Mouse (Mus musculus) heart, postnatal 14 days (tissue): ENCODE results near the gene Irf5. TPM values are rescaled to one million over a fixed set of nuclear protein-coding genes. Genes with fewer than 3 reads are reported as not detected.
"Not testable (repeated sequence)": the region's sequence is repeated elsewhere in the genome, so short reads cannot be mapped to it uniquely, and the experiment has no call there.

ENCODE experiments used
- DNase-seq, 2 experiments: peaks; one replicate each; pipeline ENCODE4 v3.0.0; 2021 to 2022
- intact Hi-C: fragments of 180-260 bp; cut with DNase I; formaldehyde crosslinking; loops from one replicate; pipeline ENCODE4 v1.15.1; 2025
- total RNA-seq, 2 experiments: library from RNA; stranded (reverse); gene quantifications; 2 replicates each; pipeline ENCODE4 v1.2.3; 2021

Irf5 gene
- total RNA-seq, 2 experiments from 2014 or later = 3.0 to 3.2 TPM

- DNase-seq = peak; percentile 51 to 69
- intact Hi-C loops = no loop called here
Measured at GRCm38 (mm10) chr6:29524034-29524489, 2.4 kb upstream of the Irf5 start.

GRCm38 (mm10) chr6:29525256-29525655 is 1.2 kb upstream of the Irf5 start:
- peak in 1 of 2 experiments; percentile 38 for DNase-seq
- intact Hi-C loops = no loop called here

- DNase-seq = no peak
- intact Hi-C loops = no loop called here
Measured at GRCm38 (mm10) chr6:29527361-29528164, 1.1 kb downstream of the Irf5 start.

- intact Hi-C loops = no loop called here
- no peak for DNase-seq
Measured at GRCm38 (mm10) chr6:29528165-29528505, 1.7 kb downstream of the Irf5 start.

GRCm38 (mm10) chr6:29528561-29529443 is 2.4 kb downstream of the Irf5 start:
- intact Hi-C loops = no loop called here
- no peak for DNase-seq

- DNase-seq = no peak
- intact Hi-C loops = no loop called here
Measured at GRCm38 (mm10) chr6:29529444-29529820, 3.0 kb downstream of the Irf5 start.

- DNase-seq = no peak
- intact Hi-C loops = no loop called here
Measured at GRCm38 (mm10) chr6:29530050-29530449, 3.6 kb downstream of the Irf5 start.

GRCm38 (mm10) chr6:29535316-29535715 is 8.9 kb downstream of the Irf5 start:
- intact Hi-C loops = no loop called here
- peak in 1 of 2 experiments; percentile 29 for DNase-seq

- DNase-seq = no peak
- intact Hi-C loops = no loop called here
Measured at GRCm38 (mm10) chr6:29536651-29537193, 10.3 kb downstream of the Irf5 start.

- intact Hi-C loops = no loop called here
- no peak for DNase-seq
Measured at GRCm38 (mm10) chr6:29537221-29537620, 10.8 kb downstream of the Irf5 start.

- intact Hi-C loops = no loop called here
- no peak for DNase-seq
Measured at GRCm38 (mm10) chr6:29539502-29539901, 13.1 kb downstream of the Irf5 start.

- intact Hi-C loops = no loop called here
- DNase-seq = no peak
Measured at GRCm38 (mm10) chr6:29540223-29540622, 13.8 kb downstream of the Irf5 start.

- no peak for DNase-seq
- intact Hi-C loops = no loop called here
Measured at GRCm38 (mm10) chr6:29540956-29541355, 14.5 kb downstream of the Irf5 start.

GRCm38 (mm10) chr6:29545611-29546010 is 19.2 kb downstream of the Irf5 start:
- DNase-seq = no peak
- intact Hi-C loops = no loop called here

- intact Hi-C loops = no loop called here
- DNase-seq = no peak
Measured at GRCm38 (mm10) chr6:29547582-29547981, 21.2 kb downstream of the Irf5 start.

GRCm38 (mm10) chr6:29548086-29548485 is 21.7 kb downstream of the Irf5 start:
- intact Hi-C loops = no loop called here
- DNase-seq = no peak

GRCm38 (mm10) chr6:29552526-29552925 is 26.1 kb downstream of the Irf5 start:
- no peak for DNase-seq
- intact Hi-C loops = no loop called here

GRCm38 (mm10) chr6:29557112-29557511 is 30.7 kb downstream of the Irf5 start:
- no peak for DNase-seq
- intact Hi-C loops = no loop called here

- DNase-seq, intact Hi-C loops: not testable (repeated sequence)
Measured at GRCm38 (mm10) chr6:29576388-29576787, 50.0 kb downstream of the Irf5 start.

- intact Hi-C loops = no loop called here
- DNase-seq = no peak
Measured at GRCm38 (mm10) chr6:29580770-29581169, 54.3 kb downstream of the Irf5 start.

- DNase-seq = no peak
- intact Hi-C loops = no loop called here
Measured at GRCm38 (mm10) chr6:29581202-29581601, 54.8 kb downstream of the Irf5 start.
